Mouse (Mus musculus) small intestine, adult 2 months (tissue): Measurements from ENCODE around the gene Dffb.

ENCODE experiments used
- CTCF ChIP-seq: fragments of 200-500 bp; IDR thresholded peaks from 2 replicates; pipeline ENCODE4 v1.5.1; 2012; ENCODE audit warnings: low read depth, mild to moderate bottlenecking, control low read depth, inconsistent platforms, low read length, moderate library complexity, mixed read lengths; ENCODE audit not compliant: insufficient replicate concordance, insufficient read length; ENCODE audit errors: extremely low read depth
- POLR2A ChIP-seq: fragments of 200-500 bp; IDR thresholded peaks from 2 replicates; pipeline ENCODE4 v1.6.1; 2012; ENCODE audit warnings: low read depth, mild to moderate bottlenecking, control low read depth, inconsistent platforms, low read length, moderate library complexity

DNA sequence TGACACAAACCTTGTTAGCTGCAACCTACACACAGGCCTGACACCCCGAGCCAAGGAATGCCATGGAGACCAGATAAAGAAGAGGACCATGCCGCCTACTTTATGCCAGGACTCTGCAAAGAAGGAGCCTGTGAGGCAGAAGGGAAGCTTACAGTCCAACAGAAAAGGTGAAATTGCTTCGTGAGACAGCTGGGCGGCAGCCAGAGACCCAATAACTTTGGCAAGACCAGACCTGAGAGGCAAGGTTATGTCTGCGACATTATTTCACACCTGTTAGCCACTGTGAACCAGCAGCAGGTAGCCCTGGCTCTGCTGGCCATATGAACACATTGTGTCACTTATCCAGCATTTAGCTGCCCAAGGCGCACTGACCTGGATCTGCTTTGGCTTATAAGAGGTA lies 29.2 kb downstream of the Dffb start:
- TF ChIP-seq POLR2A: no peak
- TF ChIP-seq CTCF: no peak
